Mouse (Mus musculus) E14TG2a.4 (cell line): ENCODE data around the gene Dapk2.

Experiments used
- CTCF ChIP-seq: conservative IDR thresholded peaks from 2 replicates; pipeline ENCODE4 v1.5.1; 2014; ENCODE audit warnings: low read length
- NANOG ChIP-seq: IDR thresholded peaks from 2 replicates; pipeline ENCODE4 v1.6.1; 2014; ENCODE audit warnings: borderline replicate concordance, low read length, mixed read lengths
- POU5F1 ChIP-seq: IDR thresholded peaks from 2 replicates; pipeline ENCODE4 v1.6.1; 2014; ENCODE audit warnings: low read length, borderline replicate concordance

GRCm38 (mm10) chr9:66155534-66155933 lies 2.5 kb upstream of the Dapk2 start:
- peak; percentile 30; the same call in 1 of the 2 replicates for TF ChIP-seq CTCF
- TF ChIP-seq POU5F1: no peak
- TF ChIP-seq NANOG: no peak
